Mouse (Mus musculus): Measurements from ENCODE around the gene Klf7. TPM values are rescaled to one million over a fixed set of nuclear protein-coding genes. Genes with fewer than 3 reads are reported as not detected.

Gene Klf7
- total and polyA plus RNA-seq, 3 experiments, result 10.3 to 18.9 (median 18.4) TPM

GRCm38 (mm10) chr1:64134439-64134838 lies 12.4 kb upstream of the Klf7 start:
- no peak for DNase-seq
- 24% methylated on average over 1 of the region's 1 CpGs for WGBS
- Histone ChIP-seq H3K4me1 (ENCODE audit: control insufficient read depth, insufficient read depth, low read length) (peaks cover 1% of the 10 kb centered on the region; the same call in 1 of the 2 replicates), H3K27me3 (ENCODE audit: control insufficient read depth, insufficient read depth, low read length) (no peaks in the 10 kb centered on the region), H3K79me2 (replicated peaks; ENCODE audit: control insufficient read depth, insufficient read depth, low read length) (no peaks in the 10 kb centered on the region), H3K27ac (peak overlapping the region; percentile 43), H3K36me3 (ENCODE audit: control insufficient read depth, insufficient read depth, low read length) (peaks cover 4% of the 10 kb centered on the region; the same call in 1 of the 2 replicates), H3K9ac (ENCODE audit: low read depth, low read length) (no peak overlapping the region), H3K4me3 (no peak overlapping the region)
- intact Hi-C loops (cut with DNase I), result no loop called here
- TF ChIP-seq EP300 (IDR thresholded peaks at IDR 0.05; ENCODE audit: insufficient read depth, low read depth, low read length) (no peak), POLR2A (IDR thresholded peaks at IDR 0.05; ENCODE audit: insufficient read depth, low read depth, low read length) (no peak), CTCF (IDR thresholded peaks at IDR 0.05) (no peak)

- intact Hi-C loops (cut with DNase I), result loop anchor here (10.0 kb wide), 2 partner anchors 362 to 392 kb away; partner anchors contain the start of genes 4933402D24Rik, Fastkd2 and Mdh1b
- H3K36me3 ChIP-seq (ENCODE audit: control insufficient read depth, insufficient read depth, low read length), result no peaks in the 10 kb centered on the region
- no peak overlapping the region for H3K27ac ChIP-seq
- no peak for DNase-seq
- no peaks in the 10 kb centered on the region; the same call in 1 of the 2 replicates for H3K4me1 ChIP-seq (ENCODE audit: control insufficient read depth, insufficient read depth, low read length)
- H3K79me2 ChIP-seq (replicated peaks; ENCODE audit: control insufficient read depth, insufficient read depth, low read length), result no peaks in the 10 kb centered on the region
- TF ChIP-seq CTCF (IDR thresholded peaks at IDR 0.05), result no peak
- no peak for TF ChIP-seq POLR2A (IDR thresholded peaks at IDR 0.05; ENCODE audit: insufficient read depth, low read depth, low read length)
- TF ChIP-seq EP300 (IDR thresholded peaks at IDR 0.05; ENCODE audit: insufficient read depth, low read depth, low read length), result no peak
- no peaks in the 10 kb centered on the region for H3K27me3 ChIP-seq (ENCODE audit: control insufficient read depth, insufficient read depth, low read length)
- H3K9ac ChIP-seq (ENCODE audit: low read depth, low read length), result no peak overlapping the region
- no peak overlapping the region for H3K4me3 ChIP-seq
- WGBS, result 76% methylated on average over 2 of the region's 2 CpGs
Measured at GRCm38 (mm10) chr1:64126822-64127221, 4.7 kb upstream of the Klf7 start.

GRCm38 (mm10) chr1:64122466-64122830 lies 366 bp upstream of the Klf7 start:
- peak overlapping the region; percentile 69 for H3K9ac ChIP-seq (ENCODE audit: low read depth, low read length)
- TF ChIP-seq POLR2A (IDR thresholded peaks at IDR 0.05; ENCODE audit: insufficient read depth, low read depth, low read length), result no peak
- TF ChIP-seq CTCF (IDR thresholded peaks at IDR 0.05), result no peak
- no peak for TF ChIP-seq EP300 (IDR thresholded peaks at IDR 0.05; ENCODE audit: insufficient read depth, low read depth, low read length)
- H3K36me3 ChIP-seq (ENCODE audit: control insufficient read depth, insufficient read depth, low read length), result peaks cover 3% of the 10 kb centered on the region
- intact Hi-C loops (cut with DNase I), result loop anchor here (1.0 to 10.0 kb wide), 7 partner anchors 70 to 388 kb away; partner anchors contain the start of genes 4933402D24Rik, Fastkd2 and Mdh1b
- H3K27me3 ChIP-seq (ENCODE audit: control insufficient read depth, insufficient read depth, low read length), result no peaks in the 10 kb centered on the region
- H3K27ac ChIP-seq, result peak overlapping the region; percentile 100
- no peak for DNase-seq
- 17% methylated on average over 9 of the region's 9 CpGs for WGBS
- peak overlapping the region; percentile 86 for H3K4me3 ChIP-seq
- H3K4me1 ChIP-seq (ENCODE audit: control insufficient read depth, insufficient read depth, low read length), result peaks cover 6% of the 10 kb centered on the region
- H3K79me2 ChIP-seq (replicated peaks; ENCODE audit: control insufficient read depth, insufficient read depth, low read length), result peaks cover 1% of the 10 kb centered on the region

- Histone ChIP-seq H3K4me1 (ENCODE audit: control insufficient read depth, insufficient read depth, low read length) (peaks cover 9% of the 10 kb centered on the region), H3K27ac (peak overlapping the region; percentile 100), H3K27me3 (ENCODE audit: control insufficient read depth, insufficient read depth, low read length) (no peaks in the 10 kb centered on the region), H3K4me3 (peak overlapping the region; percentile 68), H3K9ac (ENCODE audit: low read depth, low read length) (peak overlapping the region; percentile 90), H3K36me3 (ENCODE audit: control insufficient read depth, insufficient read depth, low read length) (peaks cover 13% of the 10 kb centered on the region), H3K79me2 (replicated peaks; ENCODE audit: control insufficient read depth, insufficient read depth, low read length) (peaks cover 1% of the 10 kb centered on the region)
- TF ChIP-seq EP300 (IDR thresholded peaks at IDR 0.05; ENCODE audit: insufficient read depth, low read depth, low read length) (no peak), CTCF (IDR thresholded peaks at IDR 0.05) (no peak), POLR2A (IDR thresholded peaks at IDR 0.05; ENCODE audit: insufficient read depth, low read depth, low read length) (peak; percentile 92)
- intact Hi-C loops (cut with DNase I), result loop anchor here (1.0 to 10.0 kb wide), 5 partner anchors 71 to 386 kb away; partner anchors contain the start of genes 4933402D24Rik, Fastkd2 and Mdh1b
- peak; percentile 72 to 83 for DNase-seq
- under 1% methylated on average over 24 of the region's 25 CpGs for WGBS
Measured at GRCm38 (mm10) chr1:64120811-64121515, 1.1 kb downstream of the Klf7 start.

- H3K4me3 ChIP-seq, result peak overlapping the region; percentile 68
- TF ChIP-seq EP300 (IDR thresholded peaks at IDR 0.05; ENCODE audit: insufficient read depth, low read depth, low read length) (0 out of 2 replicates have a peak, but pooled peaks have one; percentile 33), CTCF (IDR thresholded peaks at IDR 0.05) (no peak), POLR2A (IDR thresholded peaks at IDR 0.05; ENCODE audit: insufficient read depth, low read depth, low read length) (0 out of 2 replicates have a peak, but pooled peaks have one; percentile 24)
- H3K36me3 ChIP-seq (ENCODE audit: control insufficient read depth, insufficient read depth, low read length), result peaks cover 14% of the 10 kb centered on the region
- intact Hi-C loops (cut with DNase I), result loop anchor here (2.0 to 10.0 kb wide), 4 partner anchors 72 to 386 kb away; partner anchors contain the start of genes 4933402D24Rik, Fastkd2 and Mdh1b
- WGBS, result under 1% methylated on average over 13 of the region's 13 CpGs
- DNase-seq, result peak; percentile 55 to 70
- peaks cover 14% of the 10 kb centered on the region for H3K4me1 ChIP-seq (ENCODE audit: control insufficient read depth, insufficient read depth, low read length)
- H3K27me3 ChIP-seq (ENCODE audit: control insufficient read depth, insufficient read depth, low read length), result no peaks in the 10 kb centered on the region
- peak overlapping the region; percentile 100 for H3K27ac ChIP-seq
- peaks cover 1% of the 10 kb centered on the region for H3K79me2 ChIP-seq (replicated peaks; ENCODE audit: control insufficient read depth, insufficient read depth, low read length)
- H3K9ac ChIP-seq (ENCODE audit: low read depth, low read length), result peak overlapping the region; percentile 70
Measured at GRCm38 (mm10) chr1:64120421-64120810, 1.7 kb downstream of the Klf7 start.
